Mouse (Mus musculus) MN1 (cell line): ENCODE data around the gene Otub2.

ENCODE experiments used
- DNase-seq: peaks from one replicate; pipeline ENCODE4 v3.0.0-alpha.2; 2016; ENCODE audit warnings: low spot score

Gene Otub2

GRCm38 (mm10) chr12:103388505-103389347 lies at the start of gene Otub2:
Gene Otub2 (plus strand): TSS chr12:103388682.
- peak; percentile 94 for DNase-seq

- no peak for DNase-seq
Observed at GRCm38 (mm10) chr12:103341212-103341611, 47.3 kb upstream of the Otub2 start.

- no peak for DNase-seq
Observed at GRCm38 (mm10) chr12:103343456-103343855, 45.0 kb upstream of the Otub2 start.

GRCm38 (mm10) chr12:103344934-103345333 lies 43.5 kb upstream of the Otub2 start:
- DNase-seq, result no peak

GRCm38 (mm10) chr12:103346945-103347344 lies 41.5 kb upstream of the Otub2 start:
- DNase-seq, result peak; percentile 14

GRCm38 (mm10) chr12:103347406-103347805 lies 41.1 kb upstream of the Otub2 start:
- no peak for DNase-seq

- peak; percentile 77 for DNase-seq
Observed at GRCm38 (mm10) chr12:103348506-103348905, 40.0 kb upstream of the Otub2 start.

- DNase-seq, result no peak
Observed at GRCm38 (mm10) chr12:103352735-103353134, 35.7 kb upstream of the Otub2 start.

- peak; percentile 39 for DNase-seq
Observed at GRCm38 (mm10) chr12:103353538-103353937, 34.9 kb upstream of the Otub2 start.

GRCm38 (mm10) chr12:103355746-103356414 lies 32.6 kb upstream of the Otub2 start, which contains the start of gene Asb2:
Gene Asb2 (minus strand): TSS chr12:103356001.
- DNase-seq, result no peak

- DNase-seq, result no peak
Observed at GRCm38 (mm10) chr12:103356415-103356748, 32.1 kb upstream of the Otub2 start.

GRCm38 (mm10) chr12:103358216-103358615 lies 30.3 kb upstream of the Otub2 start:
- no peak for DNase-seq

GRCm38 (mm10) chr12:103358951-103359801 lies 29.3 kb upstream of the Otub2 start:
- DNase-seq, result no peak

- no peak for DNase-seq
Observed at GRCm38 (mm10) chr12:103360812-103361211, 27.7 kb upstream of the Otub2 start.

- DNase-seq, result no peak
Observed at GRCm38 (mm10) chr12:103361539-103362307, 26.8 kb upstream of the Otub2 start.

- DNase-seq, result no peak
Observed at GRCm38 (mm10) chr12:103362336-103362735, 26.1 kb upstream of the Otub2 start.

GRCm38 (mm10) chr12:103367171-103367570 lies 21.3 kb upstream of the Otub2 start:
- DNase-seq, result no peak

GRCm38 (mm10) chr12:103367620-103368325 lies 20.7 kb upstream of the Otub2 start:
- peak; percentile 68 for DNase-seq

- DNase-seq, result no peak
Observed at GRCm38 (mm10) chr12:103368326-103368669, 20.2 kb upstream of the Otub2 start.

- no peak for DNase-seq
Observed at GRCm38 (mm10) chr12:103368777-103369176, 19.7 kb upstream of the Otub2 start.

GRCm38 (mm10) chr12:103370861-103371260 lies 17.6 kb upstream of the Otub2 start:
- DNase-seq, result no peak
